Mouse (Mus musculus): Measurements from ENCODE around the gene Gm2030.
"Not testable (repeated sequence)": the region's sequence is repeated elsewhere in the genome, so short reads cannot be mapped to it uniquely, and the experiment has no call there.

Gene Gm2030

DNA sequence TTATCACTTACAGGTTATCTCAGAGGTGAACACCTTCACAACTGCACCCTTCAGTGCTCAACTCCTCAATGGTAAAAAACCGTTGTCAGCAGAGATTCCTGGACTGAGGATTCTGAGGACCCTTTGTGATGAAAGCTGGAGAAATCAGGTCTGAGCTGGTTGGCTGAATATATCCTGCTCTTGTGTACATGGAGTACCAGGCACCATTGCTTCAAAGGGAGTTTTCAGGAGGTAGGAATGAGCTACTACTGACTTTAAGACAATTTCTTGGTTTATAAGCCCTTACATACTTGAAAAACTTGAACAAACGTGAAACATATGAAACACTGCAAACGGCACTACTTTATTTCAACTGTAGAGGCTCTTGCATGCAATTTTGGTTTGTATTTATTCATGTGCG lies at the start of gene Gm2030:
Gm2030 (minus strand) TSS at position 101 of the 400 bp plus-strand sequence.
- DNase-seq (ENCODE audit: extremely low read depth, low read depth, low spot score): not testable (repeated sequence)

Data from fat pad, adult 2 months (tissue).